Mouse (Mus musculus) left cerebral cortex, postnatal 25 days (tissue): ENCODE measurements around the gene Snx3. TPM values are rescaled to one million over a fixed set of nuclear protein-coding genes. Genes with fewer than 3 reads are reported as not detected.

Experiments used
- total RNA-seq, 2 experiments: library from RNA; stranded (reverse); gene quantifications; 2 replicates each; pipeline ENCODE4 v1.2.3; 2021

The Snx3 gene
- total RNA-seq, 2 experiments from 2014 or later, result 208 to 218 TPM

Other genes starting within 250 kb of the Snx3 start
- 10 to 100 TPM; 65.4 to 73.7 TPM for gene Foxo3, start 225.3 kb upstream of the Snx3 start, total RNA-seq
- 10 to 100 TPM; 12.1 to 12.4 TPM for gene Afg1l, start 23.5 kb upstream of the Snx3 start, total RNA-seq
- gene Nr2e1, start 81.6 kb downstream of the Snx3 start, total RNA-seq, result 10 to 100 TPM; 13.1 to 13.8 TPM
- 10 to 100 TPM; 49.3 to 50.1 TPM for gene Ostm1, start 81.8 kb downstream of the Snx3 start, total RNA-seq